Mouse (Mus musculus) ES-Bruce4 (cell line): ENCODE results near the gene Pusl1. TPM values are rescaled to one million over a fixed set of nuclear protein-coding genes. Genes with fewer than 3 reads are reported as not detected.

Source experiments
- H3K27ac ChIP-seq: 2 replicates; pipeline ENCODE4 v1.5.1; 2012; ENCODE audit warnings: low read length, inconsistent platforms; ENCODE audit not compliant: insufficient read depth
- H3K27me3 ChIP-seq: 2 replicates; pipeline ENCODE4 v1.6.1; 2012; ENCODE audit warnings: mild to moderate bottlenecking, low read length, inconsistent platforms; ENCODE audit not compliant: control insufficient read depth, poor library complexity, insufficient read depth, severe bottlenecking
- H3K36me3 ChIP-seq: 2 replicates; pipeline ENCODE4 v1.6.1; 2012; ENCODE audit warnings: inconsistent platforms, mild to moderate bottlenecking, low read length, moderate library complexity; ENCODE audit not compliant: control insufficient read depth, poor library complexity, insufficient read depth, severe bottlenecking
- H3K4me1 ChIP-seq: one replicate; pipeline ENCODE4 v1.8.1; 2011; ENCODE audit warnings: low read length; ENCODE audit not compliant: control insufficient read depth, insufficient read depth
- H3K4me3 ChIP-seq: 2 replicates; pipeline ENCODE4 v1.5.1; 2011; ENCODE audit warnings: low read depth, mild to moderate bottlenecking, low read length
- H3K9ac ChIP-seq: 2 replicates; pipeline ENCODE4 v1.6.1; 2012; ENCODE audit warnings: low read depth, mild to moderate bottlenecking, inconsistent platforms; ENCODE audit not compliant: poor library complexity, severe bottlenecking
- H3K9me3 ChIP-seq: replicated peaks from 2 replicates; pipeline ENCODE4 v1.6.1; 2012; ENCODE audit warnings: mild to moderate bottlenecking, low read length, inconsistent platforms; ENCODE audit not compliant: control insufficient read depth, poor library complexity, insufficient read depth, severe bottlenecking
- CTCF ChIP-seq: IDR thresholded peaks from one replicate; pipeline ENCODE4 v1.8.1; 2011; ENCODE audit warnings: low read depth, low read length
- EP300 ChIP-seq: IDR thresholded peaks from 2 replicates; pipeline ENCODE4 v1.6.1; 2011; ENCODE audit warnings: low read depth, low read length; ENCODE audit not compliant: insufficient read depth
- POLR2A ChIP-seq: IDR thresholded peaks from one replicate; pipeline ENCODE4 v1.8.1; 2011; ENCODE audit warnings: low read length; ENCODE audit not compliant: insufficient read depth
- polyA plus RNA-seq: library from polyadenylated mRNA; stranded (reverse); fragments of >200 nt; gene quantifications from 2 replicates; pipeline ENCODE4 v1.2.4, GENCODE M21; 2011; ENCODE audit warnings: low read depth; ENCODE audit not compliant: missing spikeins, insufficient read depth, insufficient read length

The Pusl1 gene
- polyA plus RNA-seq, 1 experiment = 15.3 TPM

- H3K36me3 ChIP-seq = no peaks in the 10 kb centered on the region
Observed at GRCm38 (mm10) chr4:155846871-155847578, 44.6 kb downstream of the Pusl1 start, which contains the start of gene Dvl1. Gene Dvl1 (plus strand): TSS chr4:155847402.

GRCm38 (mm10) chr4:155843231-155843630 lies 48.4 kb downstream of the Pusl1 start:
- Histone ChIP-seq H3K27ac (no peak overlapping the region), H3K4me1 (peaks cover 6% of the 10 kb centered on the region), H3K27me3 (no peaks in the 10 kb centered on the region), H3K9me3 (no peaks in the 10 kb centered on the region), H3K36me3 (no peaks in the 10 kb centered on the region), H3K4me3 (no peak overlapping the region), H3K9ac (no peak overlapping the region)
- TF ChIP-seq CTCF = no peak
- TF ChIP-seq POLR2A = no peak
- TF ChIP-seq EP300 = no peak

More at GRCm38 (mm10) chr4:155846871-155847578, 44.6 kb downstream of the Pusl1 start, which contains the start of gene Dvl1:
- no peaks in the 10 kb centered on the region for H3K27me3 ChIP-seq
- TF ChIP-seq CTCF = peak; percentile 13
- no peak for TF ChIP-seq EP300
- no peaks in the 10 kb centered on the region for H3K4me1 ChIP-seq
- no peaks in the 10 kb centered on the region for H3K9me3 ChIP-seq
- no peak within 1 kb of the TSS for H3K27ac ChIP-seq
- H3K9ac ChIP-seq = peak within 1 kb of the TSS; percentile 84
- peak within 1 kb of the TSS; percentile 89 for H3K4me3 ChIP-seq

DNA sequence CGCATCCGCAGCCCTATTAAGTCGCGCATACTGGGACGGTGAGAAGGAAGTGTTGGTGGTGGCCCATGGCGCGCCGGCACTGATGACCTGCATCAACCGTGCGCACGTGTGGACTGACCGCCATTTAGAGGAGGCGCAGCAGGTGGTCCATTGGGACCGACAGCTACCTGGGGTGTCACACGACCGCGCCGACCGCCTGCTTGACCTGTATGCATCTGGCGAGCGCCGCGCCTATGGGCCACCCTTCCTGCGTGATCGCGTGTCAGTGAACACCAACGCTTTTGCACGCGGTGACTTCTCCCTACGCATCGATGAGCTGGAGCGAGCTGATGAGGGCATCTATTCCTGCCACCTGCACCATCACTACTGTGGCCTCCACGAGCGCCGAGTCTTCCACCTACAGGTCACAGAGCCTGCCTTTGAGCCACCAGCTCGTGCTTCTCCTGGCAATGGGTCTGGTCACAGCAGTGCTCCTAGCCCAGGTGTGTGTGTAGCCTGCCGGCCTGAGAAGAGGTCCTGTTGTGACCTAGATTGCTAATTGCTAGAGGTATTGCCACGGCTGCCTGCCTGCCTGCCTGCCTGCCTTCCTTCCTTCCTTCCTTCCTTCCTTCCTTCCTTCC lies 49.8 kb downstream of the Pusl1 start:
- H3K4me1 ChIP-seq = peaks cover 6% of the 10 kb centered on the region
- H3K4me3 ChIP-seq = peak overlapping the region; percentile 76
- no peaks in the 10 kb centered on the region for H3K36me3 ChIP-seq
- no peaks in the 10 kb centered on the region for H3K9me3 ChIP-seq
- no peak overlapping the region for H3K27ac ChIP-seq
- no peaks in the 10 kb centered on the region for H3K27me3 ChIP-seq
- TF ChIP-seq POLR2A (no peak), EP300 (no peak), CTCF (no peak)
- H3K9ac ChIP-seq = no peak overlapping the region

DNA sequence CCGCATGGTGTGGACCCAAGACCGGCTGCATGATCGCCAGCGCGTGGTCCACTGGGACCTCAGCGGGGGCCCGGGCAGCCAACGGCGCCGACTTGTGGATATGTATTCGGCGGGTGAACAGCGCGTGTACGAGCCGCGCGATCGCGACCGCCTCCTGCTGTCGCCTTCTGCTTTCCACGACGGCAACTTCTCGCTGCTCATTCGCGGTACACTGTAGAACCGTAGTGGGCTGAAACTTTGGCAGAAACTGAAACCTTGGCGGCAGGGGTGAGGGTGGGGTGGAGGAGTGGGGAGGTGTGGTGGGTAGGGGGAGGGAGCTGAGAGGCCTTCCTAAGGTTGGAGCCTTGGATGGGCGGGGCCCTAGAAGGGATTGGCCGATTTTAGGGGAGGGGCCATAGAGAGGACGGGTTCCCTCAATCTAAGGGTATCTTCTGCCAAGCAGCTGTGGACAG lies 50.6 kb downstream of the Pusl1 start:
- TF ChIP-seq POLR2A = peak; percentile 29
- no peak for TF ChIP-seq EP300
- peak; percentile 1 for TF ChIP-seq CTCF
- Histone ChIP-seq H3K9ac (peak overlapping the region; percentile 48), H3K36me3 (no peaks in the 10 kb centered on the region), H3K9me3 (no peaks in the 10 kb centered on the region), H3K27me3 (no peaks in the 10 kb centered on the region), H3K27ac (no peak overlapping the region), H3K4me1 (peaks cover 6% of the 10 kb centered on the region), H3K4me3 (peak overlapping the region; percentile 76)

DNA sequence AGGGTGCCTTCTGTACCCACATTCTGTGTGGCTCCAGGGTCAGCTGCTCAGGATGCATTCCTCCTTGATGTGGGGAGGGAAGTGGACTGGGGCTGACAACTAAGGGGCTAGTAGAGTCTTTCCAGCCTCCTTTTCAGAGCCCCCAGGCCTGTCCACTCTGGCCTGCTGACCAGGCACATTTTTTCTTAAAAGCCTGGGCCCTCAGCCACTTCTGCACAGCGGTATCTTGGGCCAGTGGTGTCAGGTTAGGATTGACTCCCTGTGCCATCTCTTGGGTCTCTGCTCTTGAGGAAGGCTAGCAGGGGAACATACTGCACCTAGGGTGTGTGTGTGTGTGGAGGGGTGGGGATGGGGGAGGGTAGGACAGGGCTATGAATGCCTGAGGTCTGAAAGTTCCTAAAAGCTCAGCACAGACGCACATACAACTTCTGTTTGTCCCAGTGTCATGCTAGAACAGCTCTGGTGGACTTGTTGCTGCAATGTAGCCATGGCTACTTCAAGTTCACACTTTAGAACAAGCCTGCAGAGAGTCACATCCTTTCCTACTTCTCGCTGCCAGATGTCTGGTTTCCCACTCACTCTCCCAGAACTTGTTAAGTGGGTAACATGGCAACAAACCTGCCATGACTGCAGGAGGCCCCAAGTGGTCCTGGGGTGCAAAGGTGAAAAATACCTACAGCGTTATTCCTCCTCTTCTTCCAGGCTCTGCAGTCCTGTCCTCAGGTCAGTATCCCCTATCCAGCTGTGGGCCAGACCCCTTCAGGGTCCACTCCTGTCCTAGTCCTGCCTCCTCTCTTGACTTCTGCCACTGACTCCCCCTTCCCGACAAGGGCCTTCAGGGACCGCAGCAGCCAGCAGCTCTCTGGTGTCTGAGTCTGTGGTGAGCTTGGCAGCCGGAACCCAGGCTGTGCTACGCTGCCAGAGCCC lies 51.2 kb downstream of the Pusl1 start:
- Histone ChIP-seq H3K4me1 (peaks cover 6% of the 10 kb centered on the region), H3K36me3 (no peaks in the 10 kb centered on the region), H3K27me3 (no peaks in the 10 kb centered on the region), H3K27ac (no peak overlapping the region), H3K9ac (peak overlapping the region; percentile 48), H3K4me3 (peak overlapping the region; percentile 76), H3K9me3 (no peaks in the 10 kb centered on the region)
- TF ChIP-seq CTCF (no peak), EP300 (no peak), POLR2A (no peak)
